Mouse (Mus musculus) cerebellum, adult 2 months (tissue): ENCODE measurements around the gene H2afy.

Experiments
- CTCF ChIP-seq: fragments of 200-500 bp; IDR thresholded peaks from 2 replicates; pipeline ENCODE4 v1.5.1; 2011; ENCODE audit warnings: low read depth, mild to moderate bottlenecking, control low read depth, low read length, moderate library complexity, borderline replicate concordance; ENCODE audit not compliant: insufficient read depth
- POLR2A ChIP-seq: fragments of 200-500 bp; IDR thresholded peaks from 2 replicates; pipeline ENCODE4 v1.6.1; 2011; ENCODE audit warnings: low read length, control low read depth, borderline replicate concordance; ENCODE audit not compliant: insufficient read depth

DNA sequence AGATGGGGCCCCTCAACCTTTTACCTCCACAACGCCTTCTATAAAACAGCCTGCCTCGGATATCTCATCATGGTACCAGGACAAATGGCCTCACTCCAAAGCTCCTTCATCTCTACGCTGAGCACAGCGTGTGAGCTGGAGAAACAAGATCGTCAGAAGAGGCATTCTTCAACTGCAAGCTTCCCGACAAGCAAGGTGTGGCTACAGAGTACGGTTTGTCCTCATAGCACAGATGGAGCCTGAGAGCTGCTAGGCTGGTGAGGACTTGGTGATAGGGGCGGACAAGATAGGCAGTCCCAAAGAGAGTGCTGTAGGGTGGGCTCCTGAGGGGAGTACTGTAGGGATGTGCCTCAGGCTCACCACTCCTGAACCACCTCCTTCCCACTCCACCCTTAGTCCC, 5.6 kb downstream of the H2afy start:
- TF ChIP-seq POLR2A (no peak), CTCF (no peak)
